Mouse (Mus musculus): ENCODE measurements around the gene Alox12e. TPM values are rescaled to one million over a fixed set of nuclear protein-coding genes. Genes with fewer than 3 reads are reported as not detected.
"Not testable (repeated sequence)": the region's sequence is repeated elsewhere in the genome, so short reads cannot be mapped to it uniquely, and the experiment has no call there.

Gene Alox12e
- polyA plus RNA-seq (2012; rRNA removed) = 2.2 and 3.1 TPM in 2 replicates

GRCm38 (mm10) chr11:70322528-70322927 lies at the start of gene Alox12e:
Gene Alox12e (minus strand): TSS chr11:70322628.
- DNase-seq (ENCODE audit: low read depth) = no peak

- not testable (repeated sequence) for DNase-seq (ENCODE audit: low read depth)
These were observed 46.2 kb upstream of the Alox12e start for GRCm38 (mm10) chr11:70368626-70369025.

- not testable (repeated sequence) for DNase-seq (ENCODE audit: low read depth)
These were observed 45.3 kb upstream of the Alox12e start for GRCm38 (mm10) chr11:70367701-70368100.

GRCm38 (mm10) chr11:70351868-70352267 lies 29.4 kb upstream of the Alox12e start, which contains the start of gene Alox15:
Gene Alox15 (minus strand): TSS chr11:70352031.
- no peak for DNase-seq (ENCODE audit: low read depth)

GRCm38 (mm10) chr11:70348630-70349029 lies 26.2 kb upstream of the Alox12e start:
- no peak for DNase-seq (ENCODE audit: low read depth)

GRCm38 (mm10) chr11:70347861-70348260 lies 25.4 kb upstream of the Alox12e start:
- no peak for DNase-seq (ENCODE audit: low read depth)

GRCm38 (mm10) chr11:70345546-70345945 lies 23.1 kb upstream of the Alox12e start:
- DNase-seq (ENCODE audit: low read depth) = no peak

- no peak for DNase-seq (ENCODE audit: low read depth)
These were observed 22.6 kb upstream of the Alox12e start for GRCm38 (mm10) chr11:70345061-70345460.

- no peak for DNase-seq (ENCODE audit: low read depth)
These were observed 17.1 kb upstream of the Alox12e start for GRCm38 (mm10) chr11:70339481-70339880.

- DNase-seq (ENCODE audit: low read depth) = no peak
These were observed 12.0 kb upstream of the Alox12e start for GRCm38 (mm10) chr11:70334477-70334876.

- DNase-seq (ENCODE audit: low read depth) = no peak
These were observed 2.3 kb upstream of the Alox12e start for GRCm38 (mm10) chr11:70324726-70325125.

- no peak for DNase-seq (ENCODE audit: low read depth)
These were observed 764 bp downstream of the Alox12e start for GRCm38 (mm10) chr11:70321664-70322063.

GRCm38 (mm10) chr11:70319614-70320013 lies 2.8 kb downstream of the Alox12e start:
- no peak for DNase-seq (ENCODE audit: low read depth)

GRCm38 (mm10) chr11:70313833-70314232 lies 8.6 kb downstream of the Alox12e start:
- DNase-seq (ENCODE audit: low read depth) = no peak

- no peak for DNase-seq (ENCODE audit: low read depth)
These were observed 13.1 kb downstream of the Alox12e start for GRCm38 (mm10) chr11:70309341-70309740.

GRCm38 (mm10) chr11:70308296-70308695 lies 14.1 kb downstream of the Alox12e start:
- DNase-seq (ENCODE audit: low read depth) = no peak

GRCm38 (mm10) chr11:70306159-70306558 lies 16.3 kb downstream of the Alox12e start:
- DNase-seq (ENCODE audit: low read depth) = no peak

GRCm38 (mm10) chr11:70302293-70302692 lies 20.1 kb downstream of the Alox12e start:
- no peak for DNase-seq (ENCODE audit: low read depth)

- DNase-seq (ENCODE audit: low read depth) = no peak
These were observed 24.5 kb downstream of the Alox12e start for GRCm38 (mm10) chr11:70297836-70298454.

GRCm38 (mm10) chr11:70297405-70297804 lies 25.0 kb downstream of the Alox12e start:
- DNase-seq (ENCODE audit: low read depth) = no peak

GRCm38 (mm10) chr11:70293881-70294280 lies 28.5 kb downstream of the Alox12e start:
- DNase-seq (ENCODE audit: low read depth) = no peak

- no peak for DNase-seq (ENCODE audit: low read depth)
These were observed 31.2 kb downstream of the Alox12e start for GRCm38 (mm10) chr11:70291235-70291634.

GRCm38 (mm10) chr11:70289236-70289635 lies 33.2 kb downstream of the Alox12e start:
- DNase-seq (ENCODE audit: low read depth) = no peak

GRCm38 (mm10) chr11:70288102-70288501 lies 34.3 kb downstream of the Alox12e start:
- no peak for DNase-seq (ENCODE audit: low read depth)
